Mouse (Mus musculus) brain, embryonic 18.5 days (tissue): ENCODE measurements at regions not wholly inside any gene's neighbourhood (a gene's known extent, or its start where the extent isn't known, plus 50 kb on each side); places are given as distances from the start of the nearest gene placed in this dataset.

Experiments used
- DNase-seq: peaks from one replicate; pipeline ENCODE4 v3.0.0-alpha.2; 2012; ENCODE audit warnings: low read depth, low spot score

- DNase-seq = no peak
Observed at GRCm38 (mm10) chr15:62349981-62350380, 1427.2 kb upstream of the A1bg start.

GRCm38 (mm10) chr15:62348956-62349355 is 1426.1 kb upstream of the A1bg start:
- DNase-seq = no peak

GRCm38 (mm10) chr15:62347697-62348096 is 1424.9 kb upstream of the A1bg start:
- no peak for DNase-seq

GRCm38 (mm10) chr15:62345893-62346292 is 1423.1 kb upstream of the A1bg start:
- no peak for DNase-seq

- DNase-seq = no peak
Observed at GRCm38 (mm10) chr15:62336454-62337284, 1413.9 kb upstream of the A1bg start.

- no peak for DNase-seq
Observed at GRCm38 (mm10) chr15:62334256-62335009, 1411.6 kb upstream of the A1bg start.

GRCm38 (mm10) chr15:62332129-62332528 is 1409.3 kb upstream of the A1bg start:
- DNase-seq = no peak

GRCm38 (mm10) chr15:62331138-62331800 is 1408.5 kb upstream of the A1bg start:
- DNase-seq = no peak

GRCm38 (mm10) chr15:62328920-62329319 is 1406.1 kb upstream of the A1bg start:
- peak; percentile 16 for DNase-seq

GRCm38 (mm10) chr15:62328305-62328881 is 1405.6 kb upstream of the A1bg start:
- no peak for DNase-seq

GRCm38 (mm10) chr15:62327481-62327880 is 1404.7 kb upstream of the A1bg start:
- DNase-seq = no peak

GRCm38 (mm10) chr15:62326524-62326923 is 1403.7 kb upstream of the A1bg start:
- DNase-seq = no peak

- DNase-seq = no peak
Observed at GRCm38 (mm10) chr15:62325451-62326290, 1402.9 kb upstream of the A1bg start.

GRCm38 (mm10) chr15:62320966-62321365 is 1398.2 kb upstream of the A1bg start:
- no peak for DNase-seq

GRCm38 (mm10) chr15:62314449-62314848 is 1391.6 kb upstream of the A1bg start:
- no peak for DNase-seq

GRCm38 (mm10) chr15:62302233-62302632 is 1379.4 kb upstream of the A1bg start:
- DNase-seq = no peak

- DNase-seq = no peak
Observed at GRCm38 (mm10) chr15:62301567-62301966, 1378.8 kb upstream of the A1bg start.

- DNase-seq = no peak
Observed at GRCm38 (mm10) chr15:62297138-62297537, 1374.3 kb upstream of the A1bg start.

- DNase-seq = no peak
Observed at GRCm38 (mm10) chr15:62295233-62295927, 1372.6 kb upstream of the A1bg start.

GRCm38 (mm10) chr15:62294786-62295185 is 1372.0 kb upstream of the A1bg start:
- no peak for DNase-seq
